Mouse (Mus musculus): Measurements from ENCODE around the gene Prl3d3. TPM values are rescaled to one million over a fixed set of nuclear protein-coding genes. Genes with fewer than 3 reads are reported as not detected.

Prl3d3 gene
- not detected in 2 replicates for polyA plus RNA-seq (2012; rRNA removed; ENCODE audit: low replicate concordance)

GRCm38 (mm10) chr13:27156490-27156889 is at the start of gene Prl3d3:
Gene Prl3d3, plus strand, starts transcription at chr13:27156790.

GRCm38 (mm10) chr13:27121398-27121797 is 35.2 kb upstream of the Prl3d3 start, which contains the start of gene Prl3d2:
Gene Prl3d2, plus strand, starts transcription at chr13:27121698.

GRCm38 (mm10) chr13:27196359-27196758 is 39.8 kb downstream of the Prl3d3 start, which contains the start of gene Prl3c1:
Gene Prl3c1, plus strand, starts transcription at chr13:27196659.

Other genes starting within 250 kb of the Prl3d3 start
- not detected in 2 replicates for gene Prl, start 99.2 kb upstream of the Prl3d3 start, polyA plus RNA-seq (2012; rRNA removed; ENCODE audit: low replicate concordance)
- not detected in 2 replicates for gene Prl3d1, start 62.6 kb upstream of the Prl3d3 start, polyA plus RNA-seq (2012; rRNA removed; ENCODE audit: low replicate concordance)
- not detected in 2 replicates for gene Prl3d2, start 35.1 kb upstream of the Prl3d3 start, polyA plus RNA-seq (2012; rRNA removed; ENCODE audit: low replicate concordance)
- gene Prl3c1, start 39.9 kb downstream of the Prl3d3 start, polyA plus RNA-seq (2012; rRNA removed; ENCODE audit: low replicate concordance) = not detected in 2 replicates
- not detected in 2 replicates for gene Prl3b1, start 85.1 kb downstream of the Prl3d3 start, polyA plus RNA-seq (2012; rRNA removed; ENCODE audit: low replicate concordance)
- gene Prl3a1, start 102.6 kb downstream of the Prl3d3 start, polyA plus RNA-seq (2012; rRNA removed; ENCODE audit: low replicate concordance) = not detected in 2 replicates
- gene Prl6a1, start 155.8 kb downstream of the Prl3d3 start, polyA plus RNA-seq (2012; rRNA removed; ENCODE audit: low replicate concordance) = not detected in 2 replicates
- not detected in 2 replicates for gene Prl8a2, start 188.9 kb downstream of the Prl3d3 start, polyA plus RNA-seq (2012; rRNA removed; ENCODE audit: low replicate concordance)
- gene Prl2b1, start 234.1 kb downstream of the Prl3d3 start, polyA plus RNA-seq (2012; rRNA removed; ENCODE audit: low replicate concordance) = not detected in 2 replicates